Comparison of ENCODE assay signal across 10 mouse cellular contexts in genomic region chr4:155297057-155297456, GRCm38 (mm10). TPM values are rescaled to one million over a fixed set of nuclear protein-coding genes. Genes with fewer than 3 reads are reported as not detected.
A peak's percentile ranks its signal among the peaks of the same experiment; 100 is the strongest.
DNase-seq lines count a peak whose midpoint lies in the region; ATAC-seq and TF ChIP-seq lines count a peak whose summit lies in the region.
"Had no signal": no experiment of that assay in that cellular context is flagged by ENCODE, and none has a peak within 500 bp of the region (broad histone marks: within the 10 kb centered on the region; RNA-seq: fewer than 3 reads in every experiment).

No protein-coding gene starts in this region.

- peak; percentile 32 for TF ChIP-seq CTCF in heart, postnatal 0 days (IDR thresholded peaks at IDR 0.05; ENCODE audit: low read depth)

- no peak overlapping the region for H3K9ac ChIP-seq in heart, postnatal 0 days (replicated peaks; ENCODE audit: low read depth, low read length)
- H3K9ac ChIP-seq: neural tube, embryonic 13.5 days had no signal

- no peak for TF ChIP-seq EP300 in heart, postnatal 0 days (IDR thresholded peaks at IDR 0.05; ENCODE audit: low read depth)

- H3K9me3 ChIP-seq in heart, postnatal 0 days (replicated peaks; ENCODE audit: control insufficient read depth, low read length): no peaks in the 10 kb centered on the region
- H3K9me3 ChIP-seq: neural tube, embryonic 13.5 days had no signal

- no peak for DNase-seq in heart, postnatal 0 days (ENCODE audit: low spot score)
- DNase-seq in heart, adult 8-10 months (ENCODE audit: low spot score): no peak
- DNase-seq in right cerebral cortex, postnatal 14 days: peak; percentile 74
- no peak for DNase-seq in right cerebral cortex, postnatal 25 days
- DNase-seq in cerebellum, postnatal 14 days: peak; percentile 74 to 86
- DNase-seq in thymus, postnatal 14 days: peak; percentile 34
- no peak for DNase-seq in left cerebral cortex, adult 9 months (ENCODE audit: low spot score in 2 of 2)
- DNase-seq in layer of hippocampus, postnatal 14 days (ENCODE audit: low spot score in 2 of 2): no peak
- DNase-seq: gastrocnemius, postnatal 36 days had no signal

- H3K4me3 ChIP-seq in heart, postnatal 0 days (ENCODE audit: low read depth, low read length): no peak overlapping the region
- H3K4me3 ChIP-seq: neural tube, embryonic 13.5 days had no signal

- 54% methylated on average over 2 of the region's 2 CpGs for WGBS in heart, postnatal 0 days

- no peak overlapping the region for H3K27ac ChIP-seq in heart, postnatal 0 days (ENCODE audit: low read depth)
- H3K27ac ChIP-seq: neural tube, embryonic 13.5 days had no signal

- H3K27me3 ChIP-seq in heart, postnatal 0 days (ENCODE audit: control insufficient read depth, insufficient read depth, low read length): 0 out of 2 replicates have a peak, but pooled peaks cover 3% of the 10 kb centered on the region
- H3K27me3 ChIP-seq: neural tube, embryonic 13.5 days had no signal

- H3K4me1 ChIP-seq in heart, postnatal 0 days (ENCODE audit: control insufficient read depth, insufficient read depth): no peaks in the 10 kb centered on the region

- H3K4me2 ChIP-seq in heart, postnatal 0 days (ENCODE audit: low read depth, low read length): no peak overlapping the region
- H3K4me2 ChIP-seq: neural tube, embryonic 13.5 days had no signal

- no peaks in the 10 kb centered on the region for H3K36me3 ChIP-seq in heart, postnatal 0 days (replicated peaks; ENCODE audit: control insufficient read depth, insufficient read depth, low read length)

- ATAC-seq in heart, postnatal 0 days (ENCODE audit: insufficient read depth, low read depth): no peak

RNA-seq across cellular contexts. Expression of gene Faap20, which starts 47.5 kb away (rescaled TPM):
- 45.8 and 69.2 TPM in 2 replicates for total RNA-seq in heart, postnatal 0 days (2014; rRNA removed; ENCODE audit: low replicate concordance)
- 48.1 and 51.0 TPM in 2 replicates for polyA plus RNA-seq in heart, postnatal 0 days (2015; fragmentation: Nextera tagmentation; extraction: Ambion mirVana)
- 10 to 100 TPM; 12.4 to 17.8 (median 15.9) TPM for total RNA-seq in heart, adult 8-10 months (2022)
- total RNA-seq in layer of hippocampus, postnatal 14 days (2021): 10 to 100 TPM; 24.2 to 24.5 TPM

Comparison
In these comparisons a context has a peak if more than half of its experiments do, and no peak if none do; other contexts are left out.
1. DNase-seq: peak in right cerebral cortex, postnatal 14 days (single experiment), cerebellum, postnatal 14 days (2 of 2) and thymus, postnatal 14 days (single experiment); none in heart, postnatal 0 days (single experiment), heart, adult 8-10 months (single experiment), right cerebral cortex, postnatal 25 days (single experiment), left cerebral cortex, adult 9 months (0 of 2) and layer of hippocampus, postnatal 14 days (0 of 2).